Mouse (Mus musculus) right cerebral cortex, postnatal 4 days (tissue): ENCODE measurements around the gene Myo6.

Source experiments
- DNase-seq: peaks from one replicate; pipeline ENCODE4 v3.0.0-alpha.2; 2022

The Myo6 gene

GRCm38 (mm10) chr9:80241719-80242118, 76.9 kb downstream of the Myo6 start:
- no peak for DNase-seq

GRCm38 (mm10) chr9:80252146-80252545, 87.3 kb downstream of the Myo6 start:
- DNase-seq = no peak

- DNase-seq = no peak
Measured at GRCm38 (mm10) chr9:80253241-80253640, 88.4 kb downstream of the Myo6 start.

- no peak for DNase-seq
Measured at GRCm38 (mm10) chr9:80256561-80256960, 91.7 kb downstream of the Myo6 start.

GRCm38 (mm10) chr9:80258396-80258795, 93.6 kb downstream of the Myo6 start:
- DNase-seq = no peak

GRCm38 (mm10) chr9:80260905-80261304, 96.1 kb downstream of the Myo6 start:
- no peak for DNase-seq

GRCm38 (mm10) chr9:80262367-80263026, 97.7 kb downstream of the Myo6 start:
- no peak for DNase-seq

GRCm38 (mm10) chr9:80266086-80266485, 101.3 kb downstream of the Myo6 start:
- no peak for DNase-seq

GRCm38 (mm10) chr9:80266507-80266906, 101.7 kb downstream of the Myo6 start:
- DNase-seq = no peak

- DNase-seq = no peak
Measured at GRCm38 (mm10) chr9:80269596-80269995, 104.8 kb downstream of the Myo6 start.

- no peak for DNase-seq
Measured at GRCm38 (mm10) chr9:80272951-80273350, 108.1 kb downstream of the Myo6 start.

GRCm38 (mm10) chr9:80275053-80275771, 110.4 kb downstream of the Myo6 start:
- DNase-seq = no peak

- DNase-seq = no peak
Measured at GRCm38 (mm10) chr9:80275772-80276134, 110.9 kb downstream of the Myo6 start.

GRCm38 (mm10) chr9:80277157-80277556, 112.3 kb downstream of the Myo6 start:
- DNase-seq = no peak

GRCm38 (mm10) chr9:80277770-80278169, 112.9 kb downstream of the Myo6 start:
- DNase-seq = no peak

GRCm38 (mm10) chr9:80280724-80281123, 115.9 kb downstream of the Myo6 start:
- no peak for DNase-seq

- no peak for DNase-seq
Measured at GRCm38 (mm10) chr9:80282426-80282825, 117.6 kb downstream of the Myo6 start.

- no peak for DNase-seq
Measured at GRCm38 (mm10) chr9:80284539-80285174, 119.8 kb downstream of the Myo6 start.

- DNase-seq = no peak
Measured at GRCm38 (mm10) chr9:80286845-80287244, 122.0 kb downstream of the Myo6 start.

GRCm38 (mm10) chr9:80293056-80293584, 128.3 kb downstream of the Myo6 start:
- no peak for DNase-seq

GRCm38 (mm10) chr9:80296086-80296485, 131.3 kb downstream of the Myo6 start:
- no peak for DNase-seq

- DNase-seq = no peak
Measured at GRCm38 (mm10) chr9:80299031-80299430, 134.2 kb downstream of the Myo6 start.

- DNase-seq = no peak
Measured at GRCm38 (mm10) chr9:80303518-80303917, 138.7 kb downstream of the Myo6 start.

GRCm38 (mm10) chr9:80306390-80306789, 141.6 kb downstream of the Myo6 start:
- no peak for DNase-seq
